Mouse (Mus musculus): ENCODE data around the gene Icam5.
A peak's percentile ranks its signal among the peaks of the same experiment; 100 is the strongest.

The Icam5 gene

DNA sequence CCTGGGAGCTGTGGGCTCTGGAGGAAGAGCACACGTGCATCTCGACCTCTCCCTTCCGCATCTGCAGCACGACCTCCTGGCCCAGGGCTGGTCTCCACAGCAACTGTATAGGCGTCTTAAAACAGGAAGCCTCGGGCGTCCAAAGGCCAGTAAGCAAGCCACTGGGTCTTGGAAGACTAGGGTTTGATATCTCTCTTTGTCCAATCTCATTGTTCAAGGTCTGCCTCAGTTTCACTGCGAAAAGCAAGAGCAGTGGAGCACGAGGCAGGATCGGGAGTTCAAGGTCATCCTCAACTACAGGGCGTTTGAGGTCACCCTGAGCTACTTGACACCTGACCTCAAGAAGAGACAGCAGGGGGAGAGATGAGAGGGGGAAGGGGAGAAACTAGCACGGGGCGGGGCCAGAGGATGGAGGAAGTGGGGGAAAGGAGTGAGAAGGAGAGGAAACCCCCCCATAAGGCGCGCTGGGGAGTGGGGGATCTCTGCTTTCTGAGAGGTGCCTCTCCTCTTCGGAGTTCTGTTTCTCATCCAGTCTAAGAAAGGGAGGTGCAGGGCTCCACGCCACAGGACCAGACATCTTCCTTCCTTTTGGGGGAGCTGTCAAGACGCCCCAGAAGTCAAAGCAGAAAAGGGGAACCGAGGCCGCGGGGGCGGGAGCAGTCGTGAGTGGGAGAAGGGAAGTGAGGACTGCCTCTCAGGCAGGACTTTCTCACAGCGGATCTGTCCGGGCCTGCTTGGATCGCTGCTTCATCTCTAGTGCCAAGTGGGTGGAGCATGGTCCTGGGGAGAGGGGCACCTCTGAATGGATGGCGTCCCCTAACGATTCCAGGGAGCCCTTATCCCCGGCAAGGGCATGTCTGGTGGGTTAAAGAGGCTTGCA lies 16.9 kb upstream of the Icam5 start:
- DNase-seq = no peak

DNA sequence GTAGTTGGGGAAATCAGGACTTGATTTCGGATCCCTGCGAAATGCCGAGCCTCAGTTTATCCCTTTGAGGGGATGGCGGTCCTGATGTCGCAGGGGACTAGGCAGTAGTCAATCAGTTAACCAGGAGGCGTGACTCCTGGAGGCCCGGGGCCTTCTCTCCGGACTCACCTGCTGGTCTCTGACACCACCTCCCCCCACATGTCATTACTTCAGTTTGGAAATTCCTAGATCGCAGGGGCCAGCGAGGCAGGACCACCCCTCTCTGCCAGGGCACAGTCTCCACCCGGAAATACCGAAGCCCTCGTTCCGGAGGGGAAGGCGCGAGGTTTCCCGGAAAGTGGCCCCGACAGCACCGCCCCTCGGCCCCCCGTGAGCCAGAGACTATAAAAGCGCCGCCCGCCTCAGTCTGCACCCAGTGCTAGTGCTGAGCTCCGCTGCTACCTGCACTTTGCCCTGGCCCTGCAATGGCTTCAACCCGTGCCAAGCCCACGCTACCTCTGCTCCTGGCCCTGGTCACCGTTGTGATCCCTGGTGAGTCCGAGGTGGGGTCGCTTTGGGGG lies 16.2 kb upstream of the Icam5 start, which contains the start of gene Icam1:
Gene Icam1 (plus strand): TSS at position 415 of the 560 bp plus-strand sequence.
- no peak for DNase-seq

DNA sequence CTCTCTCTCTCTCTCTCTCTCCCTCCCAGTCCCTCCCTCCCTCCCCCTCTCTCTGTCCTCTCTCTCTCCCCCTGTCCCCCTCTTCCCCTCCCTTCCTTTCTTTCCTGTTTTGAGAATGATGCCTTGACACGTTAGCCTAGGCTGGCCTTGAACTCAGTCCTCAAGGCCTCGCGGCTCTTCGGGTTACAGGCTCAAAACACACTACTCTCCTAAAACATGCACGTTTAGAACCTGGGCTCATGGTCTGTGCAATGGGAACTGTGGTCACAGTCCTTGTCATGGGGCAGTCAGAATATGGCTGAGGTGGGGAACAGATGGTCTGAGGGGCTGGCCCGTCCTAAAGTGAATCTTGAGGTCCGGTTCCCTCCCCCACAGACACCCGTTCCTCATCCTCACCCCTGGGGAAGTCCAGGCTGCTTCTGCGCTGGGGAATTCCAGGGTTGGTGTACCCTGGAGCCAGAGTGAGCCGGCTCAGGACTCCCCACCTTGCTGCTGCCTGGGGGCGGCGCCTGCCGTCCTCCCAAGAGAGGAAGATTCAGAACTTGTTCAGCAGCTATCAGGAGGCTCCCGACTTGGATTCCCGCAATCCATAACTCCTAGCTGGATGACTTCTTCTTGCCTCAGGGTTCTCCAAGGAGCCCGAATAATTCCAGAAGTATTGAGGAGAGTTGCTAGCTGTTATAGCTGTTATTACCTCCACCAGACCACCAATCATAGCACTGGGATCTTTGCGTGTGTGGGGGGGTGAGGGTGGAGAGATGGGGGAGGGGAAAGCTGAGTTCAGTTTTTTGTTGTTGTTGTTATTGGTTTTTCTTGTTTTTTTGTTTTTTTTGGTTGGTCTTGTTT lies 15.3 kb upstream of the Icam5 start:
- no peak for DNase-seq

DNA sequence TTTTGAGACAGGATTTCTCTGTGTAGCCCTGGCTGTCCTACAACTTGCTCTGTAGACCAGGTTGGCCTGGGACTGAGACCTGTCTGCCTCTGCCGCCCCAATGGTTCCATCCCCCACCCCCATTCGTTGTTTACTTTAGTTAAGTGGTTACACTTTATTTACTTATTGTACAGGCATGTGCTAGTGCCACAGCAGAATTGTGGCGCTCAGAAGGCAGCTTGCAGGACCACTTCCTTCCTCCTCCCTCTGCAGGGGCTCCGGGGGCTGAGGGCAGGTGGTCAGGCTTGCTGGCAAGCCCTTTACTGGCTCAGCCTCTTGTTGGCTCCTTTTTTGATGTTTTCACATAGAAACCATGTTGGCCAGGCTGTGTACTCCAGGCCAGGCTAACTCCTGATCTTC lies 14.7 kb upstream of the Icam5 start:
- DNase-seq = no peak

DNA sequence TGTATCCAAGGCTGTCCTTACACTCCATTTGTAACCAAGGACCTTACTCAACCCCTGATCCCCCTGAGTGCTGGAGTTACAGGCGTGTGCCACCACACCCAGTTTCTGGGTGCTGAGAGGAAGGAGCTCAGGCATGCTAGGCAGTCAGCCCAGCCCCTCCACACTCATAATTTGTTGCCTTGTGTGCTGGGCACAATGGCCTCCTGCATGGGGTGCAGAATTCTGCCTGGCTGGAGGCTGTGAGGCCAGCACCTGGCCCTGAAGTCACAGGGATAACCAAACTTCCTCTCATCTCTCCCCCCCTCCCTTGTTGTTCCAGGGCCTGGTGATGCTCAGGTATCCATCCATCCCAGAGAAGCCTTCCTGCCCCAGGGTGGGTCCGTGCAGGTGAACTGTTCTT lies 13.3 kb upstream of the Icam5 start:
- no peak for DNase-seq

DNA sequence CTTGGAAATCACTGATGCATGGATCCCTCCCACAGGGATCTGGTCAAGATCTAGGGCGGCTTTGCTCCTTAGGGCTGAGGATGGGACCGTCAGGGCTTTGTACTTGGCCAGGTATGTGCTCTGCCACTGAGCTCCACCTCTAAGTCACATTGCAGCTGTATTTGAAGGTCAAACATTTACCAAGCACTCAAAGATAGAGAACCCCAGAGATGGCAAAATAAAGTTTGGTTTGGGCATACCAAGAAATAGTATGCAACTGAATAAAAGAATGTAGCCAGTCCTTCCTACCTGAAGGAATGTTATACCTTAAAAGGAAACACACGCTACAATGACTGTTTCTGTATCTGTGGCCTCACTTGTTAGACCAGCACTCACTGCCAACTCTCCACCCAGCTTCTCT lies 10.5 kb upstream of the Icam5 start:
- no peak for DNase-seq

DNA sequence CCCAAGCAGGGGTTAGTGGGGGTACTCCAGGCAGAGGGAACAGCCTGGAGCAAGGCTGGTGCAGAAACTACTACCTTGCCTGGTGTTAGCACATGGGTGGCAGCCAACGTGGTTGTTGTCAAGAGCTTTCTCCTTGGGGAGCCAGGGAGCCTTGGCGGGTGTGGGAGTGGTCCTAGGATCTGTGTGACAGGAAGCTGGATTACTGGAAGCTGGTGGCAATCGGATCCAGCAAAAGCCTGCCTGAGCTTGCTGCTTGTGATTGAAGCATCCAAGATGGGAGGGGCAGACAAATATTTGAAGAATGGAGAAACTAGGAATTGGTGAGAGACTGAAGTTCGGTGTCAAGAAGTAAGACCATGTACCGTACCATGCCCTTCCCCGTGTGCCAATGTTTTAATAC lies 9.6 kb upstream of the Icam5 start:
- no peak for DNase-seq

DNA sequence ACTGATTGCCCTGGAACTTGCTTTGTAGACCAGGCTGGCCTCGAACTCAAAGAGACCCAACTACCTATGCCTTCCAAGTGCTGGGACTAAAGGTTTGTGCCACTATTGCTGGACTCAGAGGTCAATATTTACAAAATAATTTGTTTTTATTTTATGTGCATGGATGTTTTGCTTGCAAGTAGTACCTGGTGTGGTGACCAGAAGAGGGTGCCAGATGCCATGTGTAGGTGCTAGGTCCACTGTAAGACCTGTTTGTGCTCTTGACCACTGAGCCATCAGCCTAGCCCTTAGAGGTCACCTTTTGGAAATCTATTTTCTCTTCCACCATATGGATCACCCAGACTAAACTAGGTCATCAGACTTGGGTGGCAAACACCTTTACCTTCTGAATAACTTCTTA lies 9.1 kb upstream of the Icam5 start:
- DNase-seq = no peak

DNA sequence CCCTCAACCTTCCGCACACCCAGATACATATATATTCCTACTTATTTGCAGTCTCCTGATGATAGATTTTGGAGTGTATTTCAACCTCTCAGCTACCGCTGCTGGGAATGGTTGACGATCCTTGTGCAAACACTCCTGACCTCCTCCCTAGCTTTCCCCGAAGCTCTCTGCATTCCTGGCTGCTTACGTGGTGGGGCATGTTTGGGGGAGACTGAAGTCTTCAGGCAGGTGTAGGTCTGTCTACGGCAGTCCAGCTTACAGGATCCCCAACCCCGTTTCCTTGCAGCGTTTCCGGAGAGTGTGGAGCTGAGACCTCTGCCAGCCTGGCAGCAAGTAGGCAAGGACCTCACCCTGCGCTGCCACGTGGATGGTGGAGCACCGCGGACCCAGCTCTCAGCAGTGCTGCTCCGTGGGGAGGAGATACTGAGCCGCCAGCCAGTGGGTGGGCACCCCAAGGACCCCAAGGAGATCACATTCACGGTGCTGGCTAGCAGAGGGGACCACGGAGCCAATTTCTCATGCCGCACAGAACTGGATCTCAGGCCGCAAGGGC lies 6.5 kb upstream of the Icam5 start:
- no peak for DNase-seq

DNA sequence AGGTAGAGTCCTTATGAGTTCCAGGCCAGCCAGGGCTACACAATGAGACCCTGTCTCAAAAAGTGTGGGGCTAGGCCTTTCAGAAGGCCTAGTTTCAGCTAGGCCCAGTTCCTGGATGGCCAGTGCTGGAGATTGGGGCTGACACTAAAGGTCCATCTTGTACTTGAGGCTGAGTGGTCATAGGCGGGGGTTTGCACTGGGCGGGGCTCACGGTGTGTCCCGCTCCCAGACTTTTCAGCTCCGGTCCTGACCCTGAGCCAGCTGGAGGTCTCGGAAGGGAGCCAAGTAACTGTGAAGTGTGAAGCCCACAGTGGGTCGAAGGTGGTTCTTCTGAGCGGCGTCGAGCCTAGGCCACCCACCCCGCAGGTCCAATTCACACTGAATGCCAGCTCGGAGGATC lies 5.0 kb upstream of the Icam5 start:
- no peak for DNase-seq

DNA sequence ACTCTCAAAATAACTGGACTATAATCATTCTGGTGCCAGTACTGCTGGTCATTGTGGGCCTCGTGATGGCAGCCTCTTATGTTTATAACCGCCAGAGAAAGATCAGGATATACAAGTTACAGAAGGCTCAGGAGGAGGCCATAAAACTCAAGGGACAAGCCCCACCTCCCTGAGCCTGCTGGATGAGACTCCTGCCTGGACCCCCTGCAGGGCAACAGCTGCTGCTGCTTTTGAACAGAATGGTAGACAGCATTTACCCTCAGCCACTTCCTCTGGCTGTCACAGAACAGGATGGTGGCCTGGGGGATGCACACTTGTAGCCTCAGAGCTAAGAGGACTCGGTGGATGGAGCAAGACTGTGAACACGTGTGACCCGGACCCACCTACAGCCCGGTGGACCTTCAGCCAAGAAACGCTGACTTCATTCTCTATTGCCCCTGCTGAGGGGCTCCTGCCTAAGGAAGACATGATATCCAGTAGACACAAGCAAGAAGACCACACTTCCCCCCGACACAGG lies 4.0 kb upstream of the Icam5 start:
- no peak for DNase-seq

DNA sequence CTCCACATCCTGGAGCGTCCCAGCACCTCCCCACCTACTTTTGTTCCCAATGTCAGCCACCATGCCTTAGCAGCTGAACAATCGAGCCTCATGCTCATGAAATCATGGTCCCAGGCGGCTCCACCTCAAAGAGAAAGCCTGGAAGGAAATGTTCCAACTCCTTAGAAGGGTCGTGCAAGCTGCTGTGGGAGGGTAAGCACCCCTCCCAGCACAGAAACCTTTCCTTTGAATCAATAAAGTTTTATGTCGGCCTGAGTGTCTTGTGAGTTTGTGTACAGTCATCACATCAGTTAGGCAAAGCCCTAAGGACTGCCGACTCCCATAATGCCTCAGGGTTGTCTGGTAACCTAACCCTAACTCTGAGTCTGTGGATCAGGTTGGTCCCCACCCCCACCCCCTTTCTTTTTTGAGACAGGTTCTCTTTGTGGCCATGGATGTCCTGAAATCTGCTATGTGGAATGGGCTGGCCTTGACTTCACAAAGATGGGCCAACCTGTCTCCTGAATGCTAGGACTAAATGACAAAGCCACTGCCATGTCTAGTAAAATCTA lies 3.2 kb upstream of the Icam5 start:
- no peak for DNase-seq

DNA sequence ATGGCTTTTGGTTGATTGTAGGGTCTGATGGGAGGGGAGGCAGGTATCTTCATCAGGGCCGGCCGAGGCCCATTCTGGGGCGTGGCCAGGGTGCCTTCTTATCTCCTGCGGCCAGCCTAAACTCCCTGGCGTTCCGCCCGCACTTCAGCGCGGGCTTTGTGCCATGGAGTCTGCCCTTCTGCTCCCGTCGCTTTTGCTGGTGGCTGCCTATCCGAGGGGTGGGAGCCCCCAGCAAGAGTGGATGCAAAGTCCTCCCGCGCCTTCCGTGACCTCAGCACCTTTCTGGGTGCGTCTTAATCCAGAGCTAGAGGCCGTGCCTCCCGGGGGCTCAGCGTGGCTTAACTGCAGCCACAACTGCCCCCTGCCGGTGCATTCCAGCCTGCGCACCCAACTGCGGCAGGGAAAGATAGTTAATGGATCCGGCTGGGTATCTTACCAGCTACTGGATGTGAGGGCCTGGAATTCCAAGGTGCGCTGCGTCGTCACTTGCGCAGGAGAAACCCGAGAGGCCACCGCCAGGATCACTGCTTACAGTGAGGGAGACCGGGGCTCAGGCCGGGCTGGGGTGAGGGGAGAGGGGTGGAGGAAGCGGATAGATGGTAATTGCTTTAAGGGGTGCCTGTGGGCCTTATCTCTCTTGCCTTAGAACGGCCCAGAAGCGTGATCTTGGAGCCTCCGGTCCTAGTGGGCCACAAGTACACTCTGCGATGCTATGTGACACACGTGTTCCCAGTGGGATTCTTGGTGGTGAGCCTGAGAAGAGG lies 2.4 kb upstream of the Icam5 start, which contains the start of gene Icam4:
Gene Icam4 (plus strand): TSS at position 83 of the 764 bp plus-strand sequence.
- peak; percentile 46 for DNase-seq

DNA sequence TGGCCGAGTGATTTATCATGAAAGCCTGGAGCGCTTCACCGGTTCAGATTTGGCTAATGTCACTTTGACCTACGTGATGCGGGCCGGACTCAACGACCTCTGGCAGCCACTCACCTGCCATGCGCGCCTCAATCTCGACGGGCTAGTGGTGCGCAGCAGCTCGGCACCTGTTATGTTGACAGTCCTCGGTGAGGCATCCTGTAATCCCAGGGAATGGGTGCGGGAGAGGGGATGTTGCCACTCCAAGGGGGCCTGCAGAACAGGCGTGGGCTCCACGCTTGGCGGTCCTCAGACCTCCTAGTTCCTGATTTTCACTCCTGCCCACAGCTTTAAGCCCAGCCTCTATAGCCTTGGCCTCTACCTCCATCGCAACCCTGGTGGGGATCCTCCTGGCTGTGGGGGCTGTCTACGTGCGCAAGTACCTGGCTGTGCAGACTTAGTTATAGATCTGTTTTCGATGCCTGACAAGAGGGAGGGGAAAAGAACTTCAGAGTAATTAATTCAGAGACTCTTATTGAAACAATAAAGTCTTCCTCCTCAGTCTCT lies 1.7 kb upstream of the Icam5 start:
- no peak for DNase-seq

DNA sequence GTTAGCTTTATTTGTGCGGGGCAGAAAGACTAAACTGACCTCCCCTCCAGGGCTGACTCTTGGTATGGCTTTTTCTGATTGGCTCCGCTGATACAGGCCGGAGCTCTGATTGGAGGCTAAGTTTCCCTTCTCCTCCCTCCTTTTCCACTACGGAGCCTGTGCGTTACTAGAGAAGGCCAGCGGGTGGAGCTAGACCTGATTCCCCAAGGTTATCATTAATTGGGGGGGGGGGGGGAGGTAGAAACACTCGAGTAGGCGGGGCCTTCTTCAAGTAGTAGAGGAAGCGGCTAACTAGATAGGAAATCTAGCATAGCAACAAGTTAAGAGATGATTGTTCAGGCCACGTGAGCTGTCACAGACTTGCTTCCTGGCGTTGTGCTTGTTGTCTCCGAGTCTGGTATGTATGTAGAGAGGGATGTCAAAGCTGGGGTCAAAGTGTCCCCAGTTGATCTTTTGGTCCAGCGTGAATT lies 1.1 kb upstream of the Icam5 start:
- DNase-seq = peak; percentile 73

DNA sequence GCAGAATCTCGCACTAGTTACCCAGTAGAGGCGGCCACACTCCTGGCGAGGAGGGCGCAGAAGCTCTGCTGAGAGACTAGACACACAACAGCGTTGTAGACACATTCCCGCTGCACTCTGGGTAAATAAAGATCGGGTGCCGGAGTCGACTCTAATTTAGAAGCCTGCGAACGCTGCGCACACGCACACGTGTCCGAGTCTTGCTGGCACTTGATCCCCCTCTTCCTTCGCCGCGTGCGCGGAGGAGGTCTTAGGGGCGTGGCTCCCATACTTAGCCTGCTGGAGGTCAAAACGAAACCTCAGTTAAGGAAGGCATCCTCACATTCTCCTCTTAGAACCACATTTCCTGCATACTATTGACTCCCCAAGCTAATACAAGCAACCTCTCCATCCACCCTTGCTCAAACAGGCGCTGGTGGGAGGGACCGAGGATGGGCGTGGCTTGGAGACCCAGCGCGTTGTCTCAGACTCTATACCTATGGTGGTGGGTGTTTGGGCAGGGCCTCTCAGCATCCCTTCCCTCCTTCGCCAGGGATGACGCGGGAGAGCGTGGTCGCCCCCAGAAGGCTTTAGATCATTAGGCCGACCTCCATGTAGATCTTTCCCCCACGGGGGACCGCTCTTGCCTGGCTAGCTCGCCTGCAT lies 500 bp upstream of the Icam5 start:
- DNase-seq = peak; percentile 39

DNA sequence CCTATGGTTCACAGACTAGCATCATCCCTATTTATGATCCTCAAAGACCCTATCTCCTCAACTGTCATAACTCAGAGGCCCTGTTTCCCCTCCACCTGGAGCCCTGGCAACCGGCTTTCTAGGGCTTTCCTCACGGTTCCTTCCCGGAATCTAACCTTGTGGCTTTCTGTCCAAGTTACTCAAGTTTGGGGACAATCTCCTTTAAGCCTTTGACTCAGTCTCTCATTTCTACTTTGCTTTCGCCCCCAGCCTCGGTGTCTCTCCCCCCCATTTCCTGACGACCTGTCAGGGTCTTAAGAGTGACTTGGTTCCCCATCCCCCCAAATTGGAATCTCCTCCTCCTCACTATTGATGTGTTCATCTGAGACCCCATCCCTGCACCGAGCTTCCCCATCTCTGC lies 618 bp downstream of the Icam5 start:
- no peak for DNase-seq

DNA sequence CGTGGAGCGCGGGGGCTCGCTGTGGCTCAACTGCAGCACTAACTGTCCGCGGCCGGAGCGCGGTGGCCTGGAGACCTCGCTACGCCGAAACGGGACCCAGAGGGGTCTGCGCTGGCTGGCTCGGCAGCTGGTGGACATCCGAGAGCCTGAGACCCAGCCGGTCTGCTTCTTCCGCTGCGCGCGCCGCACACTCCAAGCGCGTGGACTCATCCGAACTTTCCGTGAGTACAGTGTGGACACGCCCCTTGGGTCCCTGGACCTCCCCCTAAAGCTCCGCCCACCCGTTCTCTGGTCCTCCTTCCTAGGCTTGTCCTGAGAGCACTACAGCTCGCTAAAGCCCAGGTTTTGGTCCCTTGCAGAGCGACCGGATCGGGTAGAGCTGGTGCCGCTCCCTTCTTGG lies 1.3 kb downstream of the Icam5 start:
- DNase-seq = no peak

DNA sequence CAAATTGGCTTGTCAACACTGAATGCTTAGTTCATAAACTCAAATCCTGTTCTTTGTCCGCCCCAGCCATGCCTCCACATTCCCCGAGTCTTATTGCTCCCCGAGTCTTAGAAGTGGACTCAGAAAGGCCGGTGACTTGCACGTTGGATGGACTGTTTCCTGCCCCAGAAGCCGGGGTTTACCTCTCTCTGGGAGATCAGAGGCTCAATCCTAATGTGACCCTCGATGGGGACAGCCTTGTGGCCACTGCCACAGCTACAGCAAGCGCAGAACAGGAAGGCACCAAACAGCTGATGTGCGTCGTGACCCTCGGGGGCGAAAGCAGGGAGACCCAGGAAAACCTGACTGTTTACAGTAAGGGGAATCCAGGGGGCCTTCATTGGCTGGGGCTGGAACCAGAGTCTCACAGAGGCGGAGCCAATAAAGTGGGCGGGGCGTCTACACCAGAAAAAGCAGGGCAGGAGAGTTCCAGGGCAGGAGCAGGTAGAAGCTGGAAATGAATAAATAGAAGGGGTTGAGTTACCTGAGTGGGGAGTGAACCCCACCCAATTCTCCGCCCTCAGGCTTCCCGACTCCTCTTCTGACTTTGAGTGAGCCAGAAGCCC lies 2.7 kb downstream of the Icam5 start:
- DNase-seq = no peak

DNA sequence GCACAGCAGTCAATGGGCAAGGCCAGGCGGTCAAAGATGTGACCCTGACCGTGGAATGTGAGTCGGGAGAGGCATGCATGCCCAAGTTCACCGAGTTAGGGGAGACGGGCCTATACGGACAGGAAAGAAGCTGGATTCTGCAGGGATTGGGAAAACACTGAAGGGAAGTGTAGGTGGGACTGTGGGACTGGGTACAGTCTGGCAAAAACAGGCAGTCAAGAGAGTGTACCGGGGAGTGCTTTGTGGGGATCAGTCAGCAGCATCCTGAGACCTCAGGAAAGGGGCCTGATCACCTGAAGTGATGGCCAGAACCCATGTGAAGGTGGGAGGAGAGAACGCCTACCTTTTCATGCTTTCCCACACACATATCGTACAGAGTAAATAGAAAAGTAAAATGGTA lies 3.7 kb downstream of the Icam5 start:
- no peak for DNase-seq

DNA sequence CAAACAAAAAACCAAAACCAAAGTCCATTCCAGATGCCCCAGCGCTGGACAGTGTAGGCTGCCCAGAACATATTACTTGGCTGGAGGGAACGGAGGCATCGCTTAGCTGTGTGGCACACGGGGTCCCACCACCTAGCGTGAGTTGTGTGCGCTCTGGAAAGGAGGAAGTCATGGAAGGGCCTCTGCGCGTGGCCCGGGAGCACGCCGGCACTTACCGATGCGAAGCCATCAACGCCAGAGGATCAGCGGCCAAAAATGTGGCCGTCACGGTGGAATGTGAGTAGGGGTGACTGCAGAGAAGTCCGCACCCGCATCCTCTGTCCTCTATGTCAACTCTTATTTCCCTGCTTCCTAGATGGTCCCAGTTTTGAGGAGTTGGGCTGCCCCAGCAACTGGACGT lies 4.3 kb downstream of the Icam5 start:
- DNase-seq = no peak

All from cerebellum, adult 11-12 months (tissue).